Mouse (Mus musculus) forebrain, embryonic 15.5 days (tissue): ENCODE results near the gene Prkcb. TPM values are rescaled to one million over a fixed set of nuclear protein-coding genes. Genes with fewer than 3 reads are reported as not detected.

Experiments
- ATAC-seq: fragments of 200-750 bp; cut with Nextera tagmentation; replicated peaks from 2 replicates; pipeline ENCODE4 v1.8.0; 2017; ENCODE audit warnings: mild to moderate bottlenecking, moderate TSS enrichment, moderate library complexity
- H3K27ac ChIP-seq: fragments of 300-500 bp; sonication (generic); replicated peaks from 2 replicates; pipeline ENCODE4 v1.5.1; 2015; ENCODE audit warnings: mild to moderate bottlenecking, inconsistent platforms
- H3K27me3 ChIP-seq: fragments of 300-500 bp; sonication (generic); 2 replicates; pipeline ENCODE4 v1.6.1; 2015; ENCODE audit warnings: inconsistent platforms
- H3K36me3 ChIP-seq: fragments of 300-500 bp; sonication (generic); 2 replicates; pipeline ENCODE4 v1.6.1; 2015; ENCODE audit warnings: mild to moderate bottlenecking, inconsistent platforms
- H3K4me1 ChIP-seq: fragments of 300-500 bp; sonication (generic); 2 replicates; pipeline ENCODE4 v1.6.1; 2015; ENCODE audit warnings: inconsistent platforms
- H3K4me2 ChIP-seq: fragments of 300-500 bp; sonication (generic); replicated peaks from 2 replicates; pipeline ENCODE4 v1.6.1; 2015; ENCODE audit warnings: mild to moderate bottlenecking, inconsistent platforms
- H3K4me3 ChIP-seq: fragments of 300-500 bp; sonication (generic); 2 replicates; pipeline ENCODE4 v1.5.1; 2015; ENCODE audit warnings: mild to moderate bottlenecking, inconsistent platforms
- H3K9ac ChIP-seq: fragments of 300-500 bp; sonication (generic); replicated peaks from 2 replicates; pipeline ENCODE4 v1.6.1; 2015; ENCODE audit warnings: mild to moderate bottlenecking, inconsistent platforms
- H3K9me3 ChIP-seq: fragments of 300-500 bp; sonication (generic); 2 replicates; pipeline ENCODE4 v1.6.1; 2016; ENCODE audit warnings: inconsistent platforms
- WGBS: fragments of 180-500 bp; shearing (Covaris S2); methylation state at CpG from one replicate; pipeline ENCODE4 v1.1.7; 2015; ENCODE audit warnings: mixed read lengths; 5-methylcytosine and 5-hydroxymethylcytosine counted together
- polyA plus RNA-seq: library from polyadenylated mRNA; unstranded; fragments of >200 nt; fragmentation: Nextera tagmentation; extraction: Ambion mirVana; gene quantifications from 2 replicates; pipeline ENCODE4 v1.2.1, GENCODE M21; 2015

Gene Prkcb
- polyA plus RNA-seq, 1 experiment from 2014 or later = 48.6 TPM

DNA sequence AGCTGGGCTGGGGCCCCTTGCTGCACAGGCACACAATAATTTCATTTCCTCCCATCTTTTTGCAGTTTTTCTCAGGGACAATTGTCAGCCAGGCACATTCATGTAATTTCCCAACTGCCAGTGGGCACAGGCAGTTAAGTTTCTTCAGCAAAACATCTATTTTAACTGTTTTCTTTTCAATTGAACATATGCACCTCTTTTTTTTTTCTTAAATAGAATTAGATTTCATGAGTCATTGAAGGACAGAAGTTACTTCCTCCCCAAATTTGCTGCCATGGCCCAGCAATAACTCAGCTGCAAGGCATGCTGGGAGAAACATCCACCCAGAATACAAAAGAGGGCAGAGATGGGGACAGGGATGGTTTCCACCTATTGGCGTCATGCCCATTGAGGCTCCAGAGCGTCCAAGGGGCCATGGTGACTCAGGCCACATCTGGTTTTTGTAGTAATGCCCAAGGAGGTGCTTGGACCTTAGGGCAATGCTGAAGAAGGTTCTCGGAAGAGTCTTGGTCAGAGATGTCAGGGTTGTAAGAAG lies 284.6 kb downstream of the Prkcb start:
- no peak overlapping the region for H3K4me2 ChIP-seq
- no peak overlapping the region for H3K9ac ChIP-seq
- no peaks in the 10 kb centered on the region for H3K4me1 ChIP-seq
- H3K36me3 ChIP-seq = no peaks in the 10 kb centered on the region
- no peak overlapping the region for H3K27ac ChIP-seq
- WGBS = 86% methylated on average over 3 of the region's 3 CpGs
- no peak for ATAC-seq
- H3K9me3 ChIP-seq = no peaks in the 10 kb centered on the region
- H3K4me3 ChIP-seq = no peak overlapping the region
- no peaks in the 10 kb centered on the region for H3K27me3 ChIP-seq

DNA sequence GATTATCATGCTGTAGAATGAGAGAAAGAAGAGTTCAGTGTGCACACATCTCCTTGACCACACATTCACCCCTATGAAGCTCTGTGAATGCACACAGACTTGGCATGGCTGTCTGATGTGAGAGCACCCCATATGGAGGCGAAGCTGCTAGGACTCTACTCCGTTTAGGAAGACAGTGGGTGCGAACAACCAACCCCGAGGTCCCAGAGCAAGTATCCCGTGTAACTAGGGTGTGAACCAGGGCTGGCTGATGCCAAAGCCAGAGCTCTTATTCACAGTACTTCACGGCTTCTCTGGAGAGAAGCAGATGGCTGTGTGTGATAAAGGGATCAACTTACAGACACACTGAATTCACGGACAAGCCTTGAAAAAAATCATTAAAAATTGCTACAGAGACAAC lies 285.9 kb downstream of the Prkcb start:
- Histone ChIP-seq H3K27ac (no peak overlapping the region), H3K4me1 (no peaks in the 10 kb centered on the region; the same call in 1 of the 2 replicates), H3K36me3 (no peaks in the 10 kb centered on the region), H3K27me3 (no peaks in the 10 kb centered on the region), H3K4me3 (no peak overlapping the region), H3K4me2 (no peak overlapping the region), H3K9me3 (no peaks in the 10 kb centered on the region), H3K9ac (no peak overlapping the region)
- 74% methylated on average over 7 of the region's 7 CpGs for WGBS
- no peak for ATAC-seq

DNA sequence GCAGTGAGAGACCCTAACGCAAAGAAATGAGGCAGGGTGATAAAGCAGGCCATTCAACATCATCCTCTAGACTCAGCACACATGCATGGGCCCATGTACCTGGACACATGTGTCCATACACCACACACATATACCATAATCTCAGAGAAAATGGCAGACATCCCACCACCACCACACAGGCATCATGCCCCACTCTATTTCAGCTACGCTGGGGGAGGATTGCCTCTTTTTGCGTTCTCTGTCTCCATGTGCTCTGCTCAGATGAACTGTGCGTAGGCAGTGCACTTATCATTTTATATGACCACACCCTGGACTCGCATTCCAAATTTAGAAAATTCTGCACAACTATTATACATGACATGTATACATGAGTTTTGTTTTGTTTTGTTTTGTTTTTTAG lies 286.5 kb downstream of the Prkcb start:
- Histone ChIP-seq H3K27me3 (no peaks in the 10 kb centered on the region), H3K4me3 (no peak overlapping the region), H3K27ac (no peak overlapping the region), H3K4me2 (no peak overlapping the region), H3K36me3 (no peaks in the 10 kb centered on the region), H3K9me3 (no peaks in the 10 kb centered on the region), H3K9ac (no peak overlapping the region), H3K4me1 (peaks cover 6% of the 10 kb centered on the region; the same call in 1 of the 2 replicates)
- 88% methylated on average over 5 of the region's 5 CpGs for WGBS
- ATAC-seq = no peak

DNA sequence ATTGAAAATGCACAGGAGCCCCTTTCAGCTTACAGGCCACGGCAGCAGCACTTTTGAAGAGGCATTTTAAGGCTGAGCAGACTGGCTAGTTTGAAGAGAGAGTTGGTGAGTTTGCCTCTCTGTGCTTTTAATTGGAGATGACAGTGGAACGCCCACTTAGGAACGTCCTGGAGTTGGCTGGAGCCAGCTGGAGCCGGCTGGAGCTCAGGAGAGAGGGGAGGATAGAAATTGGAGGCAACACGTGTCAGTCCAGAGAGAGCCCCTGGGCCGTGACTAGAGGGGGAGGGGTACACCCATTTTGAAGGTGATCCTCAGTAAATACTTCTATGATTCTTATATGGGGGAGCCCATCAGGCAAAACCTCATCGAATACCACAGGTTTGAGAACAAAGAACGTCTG lies 287.0 kb downstream of the Prkcb start:
- H3K9ac ChIP-seq = no peak overlapping the region
- no peaks in the 10 kb centered on the region for H3K9me3 ChIP-seq
- H3K4me3 ChIP-seq = no peak overlapping the region
- H3K36me3 ChIP-seq = no peaks in the 10 kb centered on the region
- WGBS = 41% methylated on average over 8 of the region's 8 CpGs
- no peak overlapping the region for H3K27ac ChIP-seq
- H3K27me3 ChIP-seq = no peaks in the 10 kb centered on the region
- ATAC-seq = no peak
- H3K4me2 ChIP-seq = no peak overlapping the region
- peaks cover 6% of the 10 kb centered on the region; the same call in 1 of the 2 replicates for H3K4me1 ChIP-seq

DNA sequence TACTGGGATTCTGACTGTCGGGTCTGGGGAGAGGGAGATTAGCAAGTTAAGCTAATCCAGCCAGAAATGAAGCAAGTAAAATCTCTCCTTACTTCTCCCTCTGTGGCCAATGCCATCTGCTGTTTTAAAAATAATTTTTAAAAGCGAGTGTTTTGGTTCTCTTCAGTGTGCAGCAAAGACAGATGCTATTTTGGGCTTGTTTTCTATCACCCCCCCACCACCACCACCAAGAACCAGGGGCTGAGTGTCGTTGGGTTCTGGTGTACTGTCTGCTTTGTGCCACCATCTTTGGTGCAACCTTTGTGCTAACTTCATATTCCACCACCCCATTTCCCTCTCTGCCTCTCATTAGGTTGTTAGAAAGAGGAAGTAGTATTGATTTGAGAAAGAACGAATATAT lies 289.0 kb downstream of the Prkcb start:
- Histone ChIP-seq H3K9me3 (no peaks in the 10 kb centered on the region), H3K4me3 (no peak overlapping the region)
- WGBS = 70% methylated on average over 4 of the region's 4 CpGs

DNA sequence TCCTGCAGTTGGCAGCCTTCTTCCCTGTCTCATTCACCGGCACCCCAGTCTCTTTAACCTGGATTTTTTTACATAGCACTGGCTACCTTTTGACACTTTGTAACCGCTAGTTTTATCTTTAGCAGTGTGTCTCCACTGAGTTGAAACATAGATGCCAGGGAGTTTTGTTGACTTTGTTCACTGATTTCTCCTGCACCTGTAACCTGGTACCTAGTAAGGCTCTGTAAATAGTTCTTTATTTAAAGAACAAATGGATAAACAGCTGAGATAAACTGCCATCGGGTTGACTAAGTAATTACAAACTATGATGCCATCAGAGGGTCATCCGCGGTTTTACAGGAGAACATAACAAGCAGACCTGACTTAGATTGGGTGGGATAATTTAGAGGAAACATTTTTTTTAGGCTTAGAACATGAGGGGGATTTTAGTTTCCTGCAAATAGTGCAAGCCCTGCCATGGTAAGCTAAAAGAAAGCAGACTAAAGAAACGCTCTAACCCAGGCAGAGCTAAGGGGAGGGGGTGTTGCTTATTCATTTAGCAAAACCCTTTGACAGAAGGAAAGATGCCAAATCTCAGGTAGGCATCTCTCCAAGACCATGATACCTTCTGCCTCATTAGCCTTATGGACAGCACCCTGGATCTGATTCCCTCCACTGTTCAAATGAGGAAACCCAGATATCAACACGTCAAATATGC lies 291.1 kb downstream of the Prkcb start:
- 81% methylated on average over 7 of the region's 7 CpGs for WGBS
- Histone ChIP-seq H3K9me3 (no peaks in the 10 kb centered on the region), H3K36me3 (no peaks in the 10 kb centered on the region), H3K4me3 (no peak overlapping the region), H3K27me3 (no peaks in the 10 kb centered on the region), H3K27ac (no peak overlapping the region), H3K4me2 (no peak overlapping the region), H3K4me1 (peaks cover 6% of the 10 kb centered on the region; the same call in 1 of the 2 replicates), H3K9ac (no peak overlapping the region)
- no peak for ATAC-seq

More for the DNA sequence above, 289.0 kb downstream of the Prkcb start:
- Histone ChIP-seq H3K4me2 (no peak overlapping the region), H3K4me1 (peaks cover 6% of the 10 kb centered on the region; the same call in 1 of the 2 replicates), H3K27ac (no peak overlapping the region), H3K9ac (no peak overlapping the region), H3K36me3 (no peaks in the 10 kb centered on the region), H3K27me3 (no peaks in the 10 kb centered on the region)
- no peak for ATAC-seq

DNA sequence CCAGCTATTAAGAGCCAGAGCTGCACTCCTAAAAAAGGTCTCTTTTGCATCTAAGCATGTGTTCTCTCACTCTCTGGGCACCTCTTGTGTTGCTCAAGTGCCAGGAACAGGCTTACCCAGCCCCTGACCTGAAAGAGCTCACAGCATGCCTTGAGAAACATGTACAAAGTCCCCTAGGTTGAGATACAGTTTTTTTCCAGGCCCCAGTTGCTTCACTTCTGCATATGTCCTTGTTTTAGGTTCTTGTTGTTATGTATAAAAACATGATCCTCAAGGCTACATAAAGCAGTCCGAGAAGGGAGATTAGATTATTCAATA lies 291.6 kb downstream of the Prkcb start:
- H3K4me1 ChIP-seq = peaks cover 6% of the 10 kb centered on the region; the same call in 1 of the 2 replicates
- no peak overlapping the region for H3K9ac ChIP-seq
- ATAC-seq = no peak
- no peak overlapping the region for H3K27ac ChIP-seq
- H3K4me2 ChIP-seq = no peak overlapping the region
- H3K9me3 ChIP-seq = no peaks in the 10 kb centered on the region
- no peaks in the 10 kb centered on the region for H3K36me3 ChIP-seq
- 93% methylated on average over 1 of the region's 1 CpGs for WGBS
- H3K4me3 ChIP-seq = no peak overlapping the region
- H3K27me3 ChIP-seq = no peaks in the 10 kb centered on the region

DNA sequence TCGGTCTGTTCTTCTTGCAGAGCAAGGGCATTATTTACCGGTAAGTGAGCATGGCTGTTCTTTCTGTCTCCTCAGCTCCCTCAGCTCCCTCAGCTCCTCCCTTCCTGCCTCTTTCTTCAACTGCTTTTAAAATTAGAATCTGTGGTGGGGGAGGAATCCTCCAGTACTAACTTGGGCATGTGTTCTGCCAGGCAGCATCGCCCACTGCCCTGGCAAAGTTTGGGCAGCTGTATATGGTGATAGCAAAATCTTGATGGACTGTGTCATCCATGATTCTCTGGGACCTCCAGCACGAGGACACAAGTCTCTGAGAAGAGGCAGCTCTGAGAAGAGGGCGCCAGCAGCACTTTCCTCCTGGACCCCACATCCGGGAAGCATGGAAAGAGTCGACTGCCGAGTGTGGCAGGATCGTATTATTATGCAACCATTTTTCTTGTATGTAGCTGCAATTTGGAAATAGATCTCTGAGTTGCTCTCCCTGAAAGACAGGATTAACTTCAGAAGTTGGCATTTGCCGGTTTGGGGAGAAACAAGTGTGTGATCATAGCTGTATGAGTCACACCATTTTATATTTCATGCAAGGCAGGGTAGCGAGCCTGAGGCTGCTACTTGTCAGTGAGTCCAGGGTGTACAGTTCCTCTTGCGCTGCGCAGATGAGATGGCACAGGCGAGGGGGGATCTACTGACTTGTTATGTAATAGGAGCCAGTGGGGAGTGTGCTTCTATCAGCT lies 296.0 kb downstream of the Prkcb start:
- no peak for ATAC-seq
- 84% methylated on average over 14 of the region's 14 CpGs for WGBS
- Histone ChIP-seq H3K4me3 (no peak overlapping the region), H3K27ac (no peak overlapping the region), H3K4me2 (no peak overlapping the region), H3K36me3 (no peaks in the 10 kb centered on the region), H3K27me3 (no peaks in the 10 kb centered on the region), H3K4me1 (peaks cover 5% of the 10 kb centered on the region; the same call in 1 of the 2 replicates), H3K9me3 (no peaks in the 10 kb centered on the region), H3K9ac (no peak overlapping the region)

DNA sequence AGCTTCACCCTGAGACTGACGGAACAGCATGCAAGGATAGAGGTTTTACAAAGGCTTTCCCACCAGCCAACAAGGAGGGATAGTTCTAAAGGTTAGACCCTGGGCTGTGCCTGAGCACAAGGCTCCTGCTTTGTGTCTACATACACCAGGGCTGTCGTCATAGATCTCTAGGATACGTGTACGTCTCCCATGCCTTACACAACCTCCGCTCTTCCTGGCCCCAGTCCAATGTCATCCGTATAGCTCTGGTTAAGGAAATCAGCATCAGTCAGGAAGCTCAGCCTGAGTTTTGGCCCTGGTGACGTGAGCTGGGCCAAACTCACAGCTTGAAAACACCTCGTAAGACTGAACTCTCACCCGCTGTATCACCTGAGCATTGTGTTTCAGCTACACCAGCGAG lies 307.3 kb downstream of the Prkcb start:
- 78% methylated on average over 10 of the region's 10 CpGs for WGBS
- no peaks in the 10 kb centered on the region for H3K36me3 ChIP-seq
- no peaks in the 10 kb centered on the region for H3K27me3 ChIP-seq
- no peaks in the 10 kb centered on the region for H3K9me3 ChIP-seq
- 0 out of 2 replicates have a peak, but pooled peaks cover 3% of the 10 kb centered on the region for H3K4me1 ChIP-seq
- no peak overlapping the region for H3K4me2 ChIP-seq
- no peak for ATAC-seq
- H3K27ac ChIP-seq = no peak overlapping the region
- H3K9ac ChIP-seq = no peak overlapping the region
- H3K4me3 ChIP-seq = no peak overlapping the region

DNA sequence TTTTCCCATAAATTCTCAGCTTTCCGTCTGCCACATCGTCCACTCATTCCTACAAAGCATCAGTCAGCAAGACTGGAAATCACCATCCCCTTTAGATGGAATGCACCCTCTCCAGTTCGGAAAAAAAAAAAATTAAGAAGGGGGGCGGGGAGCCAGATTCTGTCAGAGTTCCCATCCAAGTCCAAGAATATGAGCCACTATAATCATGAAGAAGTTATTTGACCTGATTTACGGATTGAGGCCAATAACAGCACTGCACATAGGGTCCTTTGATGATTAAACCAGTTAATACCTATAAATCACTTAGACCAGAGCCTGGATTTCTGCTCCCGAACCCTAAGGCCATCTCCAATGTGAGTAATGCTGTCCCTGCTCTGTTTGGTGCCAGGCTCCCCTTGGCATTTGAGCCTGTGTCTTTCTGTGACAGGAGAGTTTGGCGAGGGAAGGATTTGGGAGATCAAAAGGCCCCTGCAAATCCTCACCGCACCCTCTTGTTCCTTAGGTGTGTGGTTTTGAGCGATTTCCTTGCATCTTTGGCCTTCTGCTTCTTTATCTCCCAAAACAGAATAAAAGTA lies 308.1 kb downstream of the Prkcb start:
- no peak for ATAC-seq
- no peaks in the 10 kb centered on the region for H3K36me3 ChIP-seq
- H3K27ac ChIP-seq = no peak overlapping the region
- 84% methylated on average over 9 of the region's 9 CpGs for WGBS
- no peak overlapping the region for H3K4me3 ChIP-seq
- H3K4me2 ChIP-seq = no peak overlapping the region
- H3K9ac ChIP-seq = no peak overlapping the region
- no peaks in the 10 kb centered on the region for H3K27me3 ChIP-seq
- 0 out of 2 replicates have a peak, but pooled peaks cover 3% of the 10 kb centered on the region for H3K4me1 ChIP-seq
- no peaks in the 10 kb centered on the region for H3K9me3 ChIP-seq

DNA sequence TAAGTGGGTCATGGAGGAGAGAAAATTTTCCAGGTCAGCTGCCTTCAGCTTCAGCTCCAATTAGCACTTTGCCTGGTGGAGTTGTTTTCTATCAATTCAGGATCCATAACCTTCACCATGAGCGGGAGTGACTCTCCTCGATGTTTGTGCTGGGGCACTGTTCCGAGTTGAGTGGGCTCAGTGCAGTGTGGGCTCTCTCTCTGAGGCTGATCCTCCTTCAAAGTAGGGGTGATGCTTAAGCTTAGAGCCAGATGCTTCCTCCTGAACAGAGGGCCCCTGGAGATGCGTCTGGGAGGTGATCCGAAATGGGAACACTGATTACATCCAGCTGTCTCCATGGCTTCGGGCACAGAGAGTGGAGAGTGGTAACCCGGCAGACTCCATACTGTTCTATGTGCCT lies 308.8 kb downstream of the Prkcb start:
- Histone ChIP-seq H3K4me3 (no peak overlapping the region), H3K9me3 (no peaks in the 10 kb centered on the region), H3K27ac (no peak overlapping the region), H3K27me3 (no peaks in the 10 kb centered on the region), H3K4me2 (no peak overlapping the region), H3K36me3 (no peaks in the 10 kb centered on the region), H3K9ac (no peak overlapping the region), H3K4me1 (0 out of 2 replicates have a peak, but pooled peaks cover 3% of the 10 kb centered on the region)
- 81% methylated on average over 7 of the region's 7 CpGs for WGBS
- ATAC-seq = no peak

DNA sequence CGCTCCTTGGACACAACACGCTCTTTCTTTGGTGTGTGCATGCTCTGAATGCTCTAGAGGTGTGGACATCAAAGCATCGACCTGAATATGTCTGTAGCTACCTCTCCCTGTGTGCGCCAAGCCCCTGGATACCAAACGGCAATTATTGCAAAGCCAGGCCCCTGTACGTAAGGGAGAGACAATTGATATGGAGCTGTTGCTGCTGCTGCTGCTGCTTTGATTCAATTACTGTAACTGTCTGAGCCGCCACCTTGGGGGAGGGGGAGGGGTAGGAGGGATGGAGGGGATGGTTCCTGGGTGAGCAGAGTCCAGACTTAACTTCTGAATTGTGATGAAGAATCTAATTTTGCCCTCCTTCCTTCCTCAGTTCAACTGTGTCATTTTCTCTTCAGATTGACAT lies 312.3 kb downstream of the Prkcb start:
- no peak overlapping the region for H3K4me2 ChIP-seq
- H3K9ac ChIP-seq = no peak overlapping the region
- H3K4me1 ChIP-seq = 0 out of 2 replicates have a peak, but pooled peaks cover 7% of the 10 kb centered on the region
- 56% methylated on average over 7 of the region's 7 CpGs for WGBS
- no peaks in the 10 kb centered on the region for H3K9me3 ChIP-seq
- H3K27ac ChIP-seq = no peak overlapping the region
- H3K27me3 ChIP-seq = no peaks in the 10 kb centered on the region
- H3K36me3 ChIP-seq = no peaks in the 10 kb centered on the region
- no peak for ATAC-seq
- H3K4me3 ChIP-seq = no peak overlapping the region
